In the genomic region with DNA sequence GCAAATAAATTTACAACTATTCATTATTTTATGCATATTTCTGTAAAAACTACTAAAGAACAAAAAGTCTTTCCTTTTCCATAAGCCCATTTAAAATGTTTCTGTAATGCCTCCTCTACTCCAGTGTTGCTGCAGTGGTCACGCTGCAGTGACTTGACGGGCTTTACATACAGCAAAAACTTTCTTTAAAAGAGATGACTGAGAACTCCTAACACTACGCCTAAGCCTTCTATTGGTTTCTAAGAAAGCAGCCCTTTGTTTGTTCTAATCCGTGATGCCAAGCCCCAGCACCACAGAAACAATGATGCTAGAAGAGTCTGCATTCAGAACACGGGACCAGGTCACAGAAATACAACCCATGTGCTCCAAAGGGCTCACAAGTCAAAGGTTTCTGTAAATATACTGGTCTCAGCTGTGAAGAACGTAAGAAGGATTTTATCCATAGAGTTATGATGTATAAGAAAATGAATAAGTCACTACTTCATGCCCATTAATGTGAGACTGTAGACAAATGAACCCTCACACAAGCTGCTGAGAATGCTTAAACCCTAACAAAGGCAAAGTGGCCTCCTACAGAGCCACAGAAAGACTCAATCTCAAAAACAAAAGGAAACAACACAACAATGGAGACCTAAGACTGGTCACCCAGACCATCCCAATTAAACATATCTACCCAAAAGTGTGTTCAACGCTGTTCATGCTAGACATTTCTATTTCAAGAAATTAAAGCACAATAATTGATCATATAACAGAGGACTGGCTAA, we compare ENCODE assay signal across 31 mouse cellular contexts. TPM values are rescaled to one million over a fixed set of nuclear protein-coding genes. Genes with fewer than 3 reads are reported as not detected.
DNase-seq lines count a peak whose midpoint lies in the region; ATAC-seq and TF ChIP-seq lines count a peak whose summit lies in the region.
"Had no signal": no experiment of that assay in that cellular context is flagged by ENCODE, and none has a peak within 500 bp of the region (broad histone marks: within the 10 kb centered on the region; RNA-seq: fewer than 3 reads in every experiment).

No protein-coding gene starts in this region.

- no peak for DNase-seq in ES-E14 (ENCODE audit: low read depth, low spot score)
- peak; percentile 28 for DNase-seq in ZHBTc4 (ENCODE audit: low read depth, low spot score)
- DNase-seq in midbrain, embryonic 14.5 days, result peak; percentile 28
- DNase-seq in left cerebral cortex, postnatal 14 days (ENCODE audit: low spot score in 2 of 2), result no peak
- DNase-seq: adrenal gland, postnatal 25 days; B cell, adult 2 months; cerebellum, adult 18-20 months; cerebellum, postnatal 10 days; gastrocnemius, adult 2 months; gastrocnemius, postnatal 36 days; heart, adult 2 months; heart, postnatal 10 days; kidney, postnatal 14 days; left cerebral cortex, postnatal 4 days; lung, adult 18-20 months; lung, postnatal 4 days; retina, postnatal 1 day; right cerebral cortex, postnatal 14 days; thymus, postnatal 4 days had no signal

- intact Hi-C loops in left cerebral cortex, postnatal 14 days (cut with DNase I), result no loop called here

- H3K36me3 ChIP-seq in hindbrain, embryonic 12.5 days, result peaks cover 38% of the 10 kb centered on the region
- peaks cover 52% of the 10 kb centered on the region for H3K36me3 ChIP-seq in hindbrain, embryonic 13.5 days
- H3K36me3 ChIP-seq in ES-E14 (ENCODE audit: control insufficient read depth, insufficient read depth, low read length, poor library complexity, severe bottlenecking), result peaks cover 5% of the 10 kb centered on the region
- H3K36me3 ChIP-seq in midbrain, embryonic 14.5 days (ENCODE audit: control insufficient read depth, insufficient read depth, low read length), result peaks cover 32% of the 10 kb centered on the region

- in situ Hi-C loops in ES-E14 (cut with MboI; ENCODE audit: low sequenced_read_pairs in 2 of 2, unreplicated experiment in 2 of 2), result no loop called here

- no peak overlapping the region for H3K4me2 ChIP-seq in hindbrain, embryonic 12.5 days (replicated peaks)
- H3K4me2 ChIP-seq in hindbrain, embryonic 13.5 days, result no peak overlapping the region
- no peak overlapping the region for H3K4me2 ChIP-seq in midbrain, embryonic 14.5 days (ENCODE audit: low read length)
- H3K4me2 ChIP-seq: embryonic facial prominence, embryonic 12.5 days; heart, embryonic 13.5 days; liver, embryonic 12.5 days; neural tube, embryonic 15.5 days had no signal

- peak; percentile 38; the same call in 1 of the 2 replicates for ATAC-seq in hindbrain, embryonic 12.5 days (ENCODE audit: low FRiP score)
- no peak for ATAC-seq in hindbrain, embryonic 13.5 days (ENCODE audit: low FRiP score)
- ATAC-seq in midbrain, embryonic 14.5 days (ENCODE audit: low FRiP score, low TSS enrichment), result no peak; the same call in 1 of the 2 replicates
- ATAC-seq: forebrain, embryonic 16.5 days; intestine, embryonic 16.5 days; liver, embryonic 12.5 days; lung, postnatal 0 days; Patski had no signal

- no peak overlapping the region for H3K9ac ChIP-seq in hindbrain, embryonic 12.5 days
- H3K9ac ChIP-seq in hindbrain, embryonic 13.5 days, result no peak overlapping the region
- H3K9ac ChIP-seq in ES-E14 (ENCODE audit: insufficient read depth, low read depth, low read length, poor library complexity, severe bottlenecking), result no peak overlapping the region
- no peak overlapping the region for H3K9ac ChIP-seq in midbrain, embryonic 14.5 days (replicated peaks; ENCODE audit: low read length)
- H3K9ac ChIP-seq: embryonic facial prominence, embryonic 12.5 days; heart, embryonic 13.5 days; liver, embryonic 12.5 days; neural tube, embryonic 15.5 days had no signal

- H3K4me1 ChIP-seq in hindbrain, embryonic 12.5 days, result no peaks in the 10 kb centered on the region
- no peaks in the 10 kb centered on the region for H3K4me1 ChIP-seq in hindbrain, embryonic 13.5 days (replicated peaks)
- H3K4me1 ChIP-seq in ES-E14 (ENCODE audit: control insufficient read depth in 2 of 2, insufficient read depth in 2 of 2, low read length in 2 of 2, poor library complexity in 1 of 2), result peaks cover 0 to 2% of the 10 kb centered on the region in 2 experiments; a peak in 1 of 4 replicates
- H3K4me1 ChIP-seq in midbrain, embryonic 14.5 days (ENCODE audit: control insufficient read depth, insufficient read depth, low read length), result peaks cover 3% of the 10 kb centered on the region; the same call in 1 of the 2 replicates
- H3K4me1 ChIP-seq: embryonic facial prominence, embryonic 12.5 days; heart, embryonic 13.5 days; liver, embryonic 12.5 days; megakaryocyte, embryonic 14.5 days; neural tube, embryonic 15.5 days had no signal

- WGBS in hindbrain, embryonic 12.5 days, result 27% methylated on average over 7 of the region's 7 CpGs
- WGBS in hindbrain, embryonic 13.5 days, result 27% methylated on average over 7 of the region's 7 CpGs
- WGBS in midbrain, embryonic 14.5 days, result 8% methylated on average over 7 of the region's 7 CpGs

- H3K9me3 ChIP-seq in hindbrain, embryonic 12.5 days (replicated peaks), result no peaks in the 10 kb centered on the region; the same call in 1 of the 2 replicates
- H3K9me3 ChIP-seq in hindbrain, embryonic 13.5 days, result no peaks in the 10 kb centered on the region
- no peaks in the 10 kb centered on the region for H3K9me3 ChIP-seq in ES-E14 (ENCODE audit: control insufficient read depth, insufficient read depth, low read depth, low read length)
- H3K9me3 ChIP-seq in midbrain, embryonic 14.5 days (ENCODE audit: control insufficient read depth, low read length), result no peaks in the 10 kb centered on the region
- H3K9me3 ChIP-seq: embryonic facial prominence, embryonic 12.5 days; megakaryocyte, embryonic 14.5 days; neural tube, embryonic 15.5 days had no signal

- H3K27ac ChIP-seq in hindbrain, embryonic 12.5 days, result no peak overlapping the region
- H3K27ac ChIP-seq in hindbrain, embryonic 13.5 days, result no peak overlapping the region
- no peak overlapping the region for H3K27ac ChIP-seq in ES-E14 (ENCODE audit: insufficient read depth, low read depth, low read length, poor library complexity, severe bottlenecking)
- no peak overlapping the region for H3K27ac ChIP-seq in midbrain, embryonic 14.5 days (replicated peaks; ENCODE audit: low read depth, low read length)
- H3K27ac ChIP-seq: embryonic facial prominence, embryonic 12.5 days; gastrocnemius, adult 2 months; heart, adult 2 months; heart, embryonic 13.5 days; liver, embryonic 12.5 days; neural tube, embryonic 15.5 days had no signal

- no peaks in the 10 kb centered on the region for H3K27me3 ChIP-seq in hindbrain, embryonic 12.5 days
- no peaks in the 10 kb centered on the region for H3K27me3 ChIP-seq in hindbrain, embryonic 13.5 days
- H3K27me3 ChIP-seq in midbrain, embryonic 14.5 days (ENCODE audit: control insufficient read depth, insufficient read depth, low read length), result no peaks in the 10 kb centered on the region
- H3K27me3 ChIP-seq: CH12.LX; embryonic facial prominence, embryonic 12.5 days; heart, embryonic 13.5 days; liver, embryonic 12.5 days; megakaryocyte, embryonic 14.5 days; neural tube, embryonic 15.5 days; Patski had no signal

- no peak overlapping the region for H3K4me3 ChIP-seq in hindbrain, embryonic 12.5 days
- no peak overlapping the region for H3K4me3 ChIP-seq in hindbrain, embryonic 13.5 days
- no peak overlapping the region for H3K4me3 ChIP-seq in ES-E14 (ENCODE audit: insufficient read depth in 1 of 2, low read depth in 1 of 2, low read length in 2 of 2, poor library complexity in 1 of 2, severe bottlenecking in 1 of 2)
- H3K4me3 ChIP-seq in midbrain, embryonic 14.5 days (replicated peaks; ENCODE audit: low read depth, low read length), result no peak overlapping the region
- H3K4me3 ChIP-seq: embryonic facial prominence, embryonic 12.5 days; gastrocnemius, adult 2 months; heart, adult 2 months; heart, embryonic 13.5 days; liver, embryonic 12.5 days; megakaryocyte, embryonic 14.5 days; neural tube, embryonic 15.5 days had no signal

TF ChIP-seq in ES-E14, 5 proteins besides CTCF, POLR2A, EP300 and RAD21:
- TF ChIP-seq MAFK (IDR thresholded peaks at IDR 0.05; ENCODE audit: insufficient read depth, low read depth, low read length), result no peak
- TF ChIP-seq CHD2 (IDR thresholded peaks at IDR 0.05; ENCODE audit: low read depth, low read length), result no peak
- TF ChIP-seq ZNF384 (IDR thresholded peaks at IDR 0.05; ENCODE audit: low read depth, low read length), result 0 out of 2 replicates have a peak, but pooled peaks have one; percentile 5
TF ChIP-seq in ES-E14: peak in this region for 1.

RNA-seq across cellular contexts. Expression of a gene that starts 23.1 kb away (rescaled TPM):
- polyA plus RNA-seq in hindbrain, embryonic 12.5 days (2016; fragmentation: Nextera tagmentation; extraction: Ambion mirVana), result 37.4 and 40.7 TPM in 2 replicates
- polyA plus RNA-seq in hindbrain, embryonic 13.5 days (2015; fragmentation: Nextera tagmentation; extraction: Ambion mirVana), result 21.5 and 22.8 TPM in 2 replicates
- 56.7 and 77.3 TPM in 2 replicates for total RNA-seq in ES-E14 (2012; rRNA removed)
- polyA plus RNA-seq in midbrain, embryonic 14.5 days (2014; fragmentation: Nextera tagmentation; extraction: Ambion mirVana), result 14.0 and 22.4 TPM in 2 replicates
- 10 to 100 TPM; 17.9 to 20.4 TPM for total RNA-seq in left cerebral cortex, postnatal 14 days (2021)

RNA-seq across cellular contexts. Expression of a gene that starts 34.1 kb away (rescaled TPM):
- polyA plus RNA-seq in hindbrain, embryonic 12.5 days (2016; fragmentation: Nextera tagmentation; extraction: Ambion mirVana), result 40.2 and 42.8 TPM in 2 replicates
- polyA plus RNA-seq in hindbrain, embryonic 13.5 days (2015; fragmentation: Nextera tagmentation; extraction: Ambion mirVana), result 37.9 and 39.3 TPM in 2 replicates
- 24.2 and 29.3 TPM in 2 replicates for total RNA-seq in ES-E14 (2012; rRNA removed)
- polyA plus RNA-seq in midbrain, embryonic 14.5 days (2014; fragmentation: Nextera tagmentation; extraction: Ambion mirVana), result 34.1 and 40.1 TPM in 2 replicates
- total RNA-seq in left cerebral cortex, postnatal 14 days (2021), result 10 to 100 TPM; 18.3 to 21.2 TPM

Comparison
In these comparisons a context has a peak if more than half of its experiments do, and no peak if none do; other contexts are left out.
1. DNase-seq: peak in ZHBTc4 (single experiment) and midbrain, embryonic 14.5 days (single experiment); none in ES-E14 (single experiment) and left cerebral cortex, postnatal 14 days (0 of 2).